Mouse (Mus musculus): Measurements from ENCODE around the gene Ptpn6. TPM values are rescaled to one million over a fixed set of nuclear protein-coding genes. Genes with fewer than 3 reads are reported as not detected.
"Not testable (repeated sequence)": the region's sequence is repeated elsewhere in the genome, so short reads cannot be mapped to it uniquely, and the experiment has no call there.

Gene Ptpn6
- total RNA-seq, 1 experiment from 2014 or later: 7.3 TPM

- DNase-seq: peak; percentile 91
These were observed 38.4 kb downstream of the Ptpn6 start for GRCm38 (mm10) chr6:124699962-124700610.

GRCm38 (mm10) chr6:124699366-124699765 lies 39.1 kb downstream of the Ptpn6 start:
- DNase-seq: no peak

GRCm38 (mm10) chr6:124698751-124699150 lies 39.8 kb downstream of the Ptpn6 start:
- DNase-seq: no peak

GRCm38 (mm10) chr6:124696441-124697150 lies 41.9 kb downstream of the Ptpn6 start:
- no peak for DNase-seq

GRCm38 (mm10) chr6:124694166-124694955 lies 44.2 kb downstream of the Ptpn6 start:
- peak; percentile 81 for DNase-seq

- DNase-seq: no peak
These were observed 45.1 kb downstream of the Ptpn6 start for GRCm38 (mm10) chr6:124693243-124693981.

- no peak for DNase-seq
These were observed 48.0 kb downstream of the Ptpn6 start for GRCm38 (mm10) chr6:124690517-124690916.

GRCm38 (mm10) chr6:124689011-124689410 lies 49.5 kb downstream of the Ptpn6 start:
- DNase-seq: no peak

- DNase-seq: no peak
These were observed 50.3 kb downstream of the Ptpn6 start for GRCm38 (mm10) chr6:124688151-124688758.

- not testable (repeated sequence) for DNase-seq
These were observed 51.9 kb downstream of the Ptpn6 start for GRCm38 (mm10) chr6:124686644-124687043.

GRCm38 (mm10) chr6:124685606-124686386 lies 52.7 kb downstream of the Ptpn6 start:
- no peak for DNase-seq

GRCm38 (mm10) chr6:124683591-124684417 lies 54.7 kb downstream of the Ptpn6 start:
- peak; percentile 89 for DNase-seq

GRCm38 (mm10) chr6:124682291-124682690 lies 56.2 kb downstream of the Ptpn6 start:
- DNase-seq: not testable (repeated sequence)

- no peak for DNase-seq
These were observed 59.0 kb downstream of the Ptpn6 start for GRCm38 (mm10) chr6:124679486-124679885.

- no peak for DNase-seq
These were observed 59.7 kb downstream of the Ptpn6 start for GRCm38 (mm10) chr6:124678769-124679168.

- no peak for DNase-seq
These were observed 62.3 kb downstream of the Ptpn6 start for GRCm38 (mm10) chr6:124676171-124676570.

GRCm38 (mm10) chr6:124674591-124674990 lies 63.9 kb downstream of the Ptpn6 start:
- no peak for DNase-seq

- DNase-seq: peak; percentile 55
These were observed 64.9 kb downstream of the Ptpn6 start for GRCm38 (mm10) chr6:124673619-124674018.

GRCm38 (mm10) chr6:124672100-124672499 lies 66.4 kb downstream of the Ptpn6 start:
- no peak for DNase-seq
